Mouse (Mus musculus): ENCODE measurements at regions not wholly inside any gene's neighbourhood (a gene's known extent, or its start where the extent isn't known, plus 50 kb on each side); places are given as distances from the start of the nearest gene placed in this dataset.

DNA sequence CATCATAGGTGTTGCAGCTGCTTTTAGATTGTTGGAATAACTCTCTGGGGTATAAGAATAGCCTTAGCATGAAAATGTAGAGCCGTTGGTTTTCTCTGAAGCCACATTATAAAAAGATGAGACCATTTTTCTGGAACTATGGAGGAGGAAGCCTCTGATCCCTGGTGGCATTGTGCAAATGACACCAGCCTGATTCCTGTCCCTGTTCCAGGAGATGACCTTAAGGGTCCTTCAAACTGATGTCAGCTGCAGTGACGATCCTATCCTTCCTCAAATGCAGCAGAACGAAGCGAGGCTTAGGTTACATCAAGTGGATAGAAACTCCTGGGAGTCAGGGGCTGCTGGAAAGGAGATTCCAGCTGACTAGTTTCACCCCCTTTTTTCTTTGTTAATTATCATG lies 59.0 kb upstream of the Frmd6 start:
- DNase-seq, result no peak

DNA sequence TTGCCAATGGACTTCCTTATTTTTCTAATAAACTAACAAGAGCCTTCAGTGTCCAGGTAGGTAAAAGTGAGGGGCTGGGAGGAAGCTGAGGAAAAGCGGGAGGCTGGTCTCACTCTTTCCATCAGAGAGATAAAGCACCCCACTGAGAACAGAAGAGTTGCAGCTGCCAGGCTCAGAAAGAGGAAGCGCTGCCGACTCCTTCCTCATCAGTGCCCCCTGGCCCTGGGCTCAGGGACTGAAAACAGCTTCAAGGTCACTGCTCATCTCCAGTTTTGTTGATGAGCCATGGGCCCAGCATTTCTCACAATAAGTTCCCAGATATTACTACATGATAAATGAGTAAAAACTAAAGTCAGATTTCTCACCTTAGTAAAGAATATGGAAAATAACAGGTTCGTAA lies 57.4 kb upstream of the Frmd6 start:
- DNase-seq, result no peak

DNA sequence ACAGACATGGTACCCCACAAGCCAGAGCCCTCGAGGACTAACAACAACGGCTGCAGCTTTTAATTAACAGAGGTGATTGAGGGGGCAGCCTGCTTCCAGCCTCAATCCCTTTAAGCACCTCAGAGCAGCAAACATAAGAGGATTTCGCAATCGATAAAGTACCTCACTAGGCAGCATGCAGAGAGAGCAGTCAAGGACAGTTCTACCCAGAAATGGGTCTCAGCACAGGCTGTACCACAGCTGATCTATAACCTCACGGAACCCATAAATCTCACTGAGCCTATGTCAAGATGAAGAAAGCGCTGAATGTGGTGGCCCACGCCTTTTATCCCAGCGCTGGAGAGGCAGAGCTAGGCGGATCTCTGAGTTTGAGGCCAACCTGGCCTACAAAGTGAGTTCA lies 56.6 kb upstream of the Frmd6 start:
- DNase-seq, result no peak

DNA sequence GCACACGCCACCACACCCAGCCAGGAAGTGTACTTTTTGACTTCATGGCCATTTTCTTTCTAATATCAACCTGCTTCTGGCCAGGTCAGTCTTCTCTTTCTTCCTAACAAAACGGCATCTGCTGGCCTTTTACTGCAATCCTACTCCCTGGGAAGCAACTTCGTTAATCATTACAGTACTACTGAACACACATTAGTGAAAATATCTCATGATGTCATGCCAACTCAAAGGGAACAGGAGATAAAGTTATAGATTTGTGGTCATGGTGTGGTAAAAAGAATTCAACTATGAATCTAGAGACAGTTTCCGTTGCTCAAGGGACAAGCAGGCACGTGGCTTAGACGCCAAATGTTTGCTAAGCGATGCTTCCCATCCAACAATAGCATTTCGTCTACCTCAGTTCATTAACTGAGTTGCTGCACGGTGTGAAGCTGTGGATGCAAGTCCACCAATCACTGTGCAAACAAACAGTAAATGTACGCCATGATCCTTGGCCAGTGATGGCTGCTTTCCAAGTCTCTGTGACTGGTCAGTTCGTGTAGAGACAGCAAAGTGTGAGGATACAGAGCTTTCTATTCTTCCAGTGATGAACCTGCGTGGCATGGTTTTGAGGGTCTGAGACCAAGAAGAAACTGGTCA lies 55.7 kb upstream of the Frmd6 start:
- DNase-seq, result no peak

DNA sequence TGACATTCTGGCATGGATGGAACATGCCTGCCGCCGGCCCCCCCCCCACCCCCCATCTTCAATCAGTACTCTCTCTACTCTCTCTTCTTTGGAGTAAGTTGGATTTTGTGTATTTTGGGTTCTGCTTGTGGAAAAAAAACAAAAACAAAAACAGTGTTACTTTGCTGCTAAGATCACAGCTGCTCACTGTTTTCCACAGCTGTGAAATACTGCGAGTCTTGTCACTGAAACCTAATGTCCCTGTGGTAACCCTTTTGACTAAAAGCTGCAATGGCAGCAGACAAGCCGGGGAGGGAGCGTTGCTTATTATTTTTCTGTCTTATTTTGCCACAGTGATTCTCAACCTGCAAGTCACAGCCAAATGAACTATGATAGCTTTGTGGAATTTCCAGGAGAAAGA lies 51.3 kb upstream of the Frmd6 start:
- no peak for DNase-seq

DNA sequence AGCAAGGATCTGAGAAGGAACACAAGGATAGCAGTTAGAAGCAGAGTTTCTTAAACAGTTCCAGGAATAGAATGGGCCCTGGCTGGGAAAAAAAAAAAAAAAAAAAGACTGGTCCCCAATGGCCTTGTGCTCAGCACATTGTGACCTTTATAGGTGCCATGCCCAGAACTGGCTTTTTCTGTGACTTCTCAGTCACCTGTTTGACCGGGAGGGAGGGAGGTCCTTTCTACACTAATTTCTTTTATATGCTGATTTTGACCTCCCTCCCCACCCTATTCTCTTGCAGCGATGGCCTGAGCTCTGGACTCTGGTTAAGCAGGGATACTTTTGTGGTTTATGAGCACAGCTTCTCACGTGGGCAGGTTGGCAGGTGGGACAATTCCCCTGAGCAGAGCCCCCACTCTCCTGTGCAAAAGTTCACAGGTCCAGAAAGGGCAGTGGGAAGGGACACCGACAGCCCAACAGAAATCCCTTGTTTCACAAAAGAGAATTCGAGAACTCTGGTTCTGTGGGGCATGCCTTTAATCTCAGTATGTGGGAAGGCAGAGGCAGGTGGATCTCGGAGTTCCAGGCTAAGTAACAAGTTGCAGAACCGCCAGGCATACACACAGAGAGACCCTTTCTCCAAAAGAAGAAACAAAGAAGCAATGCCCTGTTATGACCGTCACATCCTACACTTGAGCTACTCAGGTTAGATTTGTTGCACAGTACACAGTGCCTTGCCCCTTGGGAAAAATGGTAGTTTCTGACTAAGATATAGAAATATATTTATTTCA lies 50.3 kb upstream of the Frmd6 start:
- no peak for DNase-seq

Measured in gastrocnemius, postnatal 25 days (tissue).